Mouse (Mus musculus): ENCODE data around the gene Iqcn.

Gene Iqcn

DNA sequence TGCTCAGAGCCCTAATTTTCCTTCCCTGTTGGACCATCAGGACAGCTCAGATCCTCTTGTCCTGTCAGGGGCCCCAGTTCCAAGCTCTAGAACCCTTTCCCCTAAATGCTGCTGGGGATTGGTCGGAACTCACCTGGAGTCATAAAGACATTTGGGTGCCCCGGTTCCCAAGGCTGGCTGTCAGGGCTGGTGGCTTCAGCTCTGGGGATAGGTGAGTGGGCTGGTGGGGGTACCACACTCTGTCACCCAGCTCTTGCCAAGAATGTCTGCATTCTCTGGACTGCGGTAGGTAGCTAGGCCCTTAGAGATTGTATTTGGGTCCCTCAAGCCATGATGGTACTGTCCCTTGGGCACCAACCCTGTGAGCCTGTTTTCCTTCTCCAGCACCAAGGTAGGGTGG lies at the start of gene Iqcn:
Gene Iqcn, plus strand, starts transcription at position 171 of the 400 bp plus-strand sequence.
- no peak for DNase-seq (ENCODE audit: low read depth, low spot score)

DNA sequence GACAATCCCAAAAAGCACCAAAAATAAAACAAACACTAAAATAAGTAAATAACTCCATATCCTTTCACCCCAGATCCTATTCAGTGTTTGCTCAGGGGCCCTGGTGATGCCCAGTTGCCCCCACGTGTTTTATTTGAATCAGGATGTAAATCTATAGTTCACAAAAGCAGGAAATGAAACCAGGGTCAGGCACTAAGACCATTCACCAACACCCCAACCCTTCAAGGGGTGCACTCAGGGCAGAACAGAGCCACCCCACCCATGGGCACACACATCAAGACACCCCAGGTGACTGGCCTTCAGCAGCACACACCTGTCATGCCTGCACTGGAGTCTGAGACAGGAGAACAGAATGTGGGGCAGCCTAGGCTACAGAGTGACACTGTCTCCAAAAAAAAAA lies 49.1 kb upstream of the Iqcn start:
- DNase-seq (ENCODE audit: low read depth, low spot score): no peak

DNA sequence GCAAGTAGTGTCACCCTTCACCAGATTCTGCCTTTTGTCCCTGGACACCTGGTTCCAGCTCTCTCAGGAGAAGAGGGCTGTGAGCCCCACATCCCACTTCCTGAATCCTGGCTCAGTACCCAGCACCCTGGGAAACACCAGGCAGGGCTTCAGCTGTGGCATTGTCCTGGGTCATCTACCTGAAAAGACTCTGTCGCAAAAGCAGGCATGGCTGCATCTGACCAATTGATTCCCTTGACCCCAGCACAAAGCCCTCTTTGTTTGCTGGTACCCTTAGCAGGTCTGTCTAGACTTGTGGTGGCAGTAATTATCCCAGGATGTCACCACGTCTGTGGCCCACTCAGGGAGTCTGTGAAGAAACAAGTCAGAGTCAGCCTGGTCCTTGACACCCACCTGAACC lies 47.8 kb upstream of the Iqcn start:
- no peak for DNase-seq (ENCODE audit: low read depth, low spot score)

DNA sequence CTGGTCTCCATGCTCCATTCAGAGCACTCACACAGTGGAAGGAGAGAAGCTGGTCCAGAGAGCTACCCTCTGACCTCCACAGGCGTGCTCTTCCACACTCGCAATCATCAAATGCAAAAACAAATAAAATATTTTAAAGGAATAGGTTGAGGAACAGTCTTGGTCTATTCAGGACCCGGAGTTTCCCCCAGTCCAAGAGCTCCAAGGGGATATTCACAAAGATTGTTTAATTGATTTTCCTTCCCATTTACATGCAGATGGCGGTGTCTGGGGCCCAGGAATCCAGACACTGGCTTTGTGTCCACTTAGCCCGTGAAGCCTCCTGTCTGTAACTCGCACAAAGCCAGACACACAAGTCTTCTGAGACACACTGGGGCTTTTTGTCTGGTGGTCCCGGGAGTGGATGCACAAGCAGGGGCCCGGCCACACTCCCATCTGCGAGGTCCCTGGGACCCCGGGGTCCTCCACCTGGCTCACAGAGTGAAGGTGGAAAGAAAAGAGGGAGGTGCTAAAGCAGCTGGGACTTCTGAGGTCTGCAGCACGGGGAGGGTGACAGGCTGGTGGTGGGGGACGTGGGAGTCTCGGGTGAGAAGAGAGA lies 47.0 kb upstream of the Iqcn start:
- DNase-seq (ENCODE audit: low read depth, low spot score): no peak

DNA sequence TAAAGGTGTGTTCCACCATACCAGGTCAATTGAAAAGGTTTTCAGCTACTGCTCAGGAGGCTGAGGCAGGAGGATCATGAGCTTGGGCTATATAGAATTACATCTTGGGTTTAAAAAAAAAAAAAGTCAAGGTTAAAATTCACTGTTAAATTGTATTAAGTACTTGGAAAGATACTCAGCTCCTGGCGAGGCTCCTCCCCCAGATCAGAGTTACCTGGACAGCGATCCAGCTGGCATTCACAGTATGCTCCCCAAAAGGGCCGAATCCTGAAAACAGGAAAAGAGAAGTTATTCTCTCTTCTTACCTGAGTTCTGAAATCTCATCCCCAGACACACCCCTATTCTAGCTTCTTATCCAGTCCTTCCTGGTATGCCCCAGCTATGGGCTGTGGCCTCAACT lies 46.0 kb upstream of the Iqcn start:
- no peak for DNase-seq (ENCODE audit: low read depth, low spot score)

DNA sequence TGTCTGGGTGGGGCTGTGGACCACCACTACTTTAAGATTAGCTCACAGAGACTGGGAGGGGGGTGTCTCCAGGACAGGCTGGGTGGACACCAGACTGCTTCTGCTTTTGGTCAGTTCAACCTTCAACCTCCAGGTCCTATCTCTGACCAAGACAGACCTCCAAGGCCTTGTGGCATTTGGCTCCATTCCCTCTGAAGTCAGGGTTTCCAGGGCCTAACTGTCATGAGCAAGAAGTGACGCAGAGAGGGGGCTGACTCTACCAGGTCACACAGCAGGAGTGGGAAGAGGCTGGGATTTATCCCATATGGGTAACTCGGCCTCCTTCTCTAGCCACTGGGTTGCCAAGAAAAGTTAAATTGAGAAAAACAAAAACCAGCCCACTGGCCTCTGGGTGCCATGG lies 45.5 kb upstream of the Iqcn start:
- DNase-seq (ENCODE audit: low read depth, low spot score): no peak

DNA sequence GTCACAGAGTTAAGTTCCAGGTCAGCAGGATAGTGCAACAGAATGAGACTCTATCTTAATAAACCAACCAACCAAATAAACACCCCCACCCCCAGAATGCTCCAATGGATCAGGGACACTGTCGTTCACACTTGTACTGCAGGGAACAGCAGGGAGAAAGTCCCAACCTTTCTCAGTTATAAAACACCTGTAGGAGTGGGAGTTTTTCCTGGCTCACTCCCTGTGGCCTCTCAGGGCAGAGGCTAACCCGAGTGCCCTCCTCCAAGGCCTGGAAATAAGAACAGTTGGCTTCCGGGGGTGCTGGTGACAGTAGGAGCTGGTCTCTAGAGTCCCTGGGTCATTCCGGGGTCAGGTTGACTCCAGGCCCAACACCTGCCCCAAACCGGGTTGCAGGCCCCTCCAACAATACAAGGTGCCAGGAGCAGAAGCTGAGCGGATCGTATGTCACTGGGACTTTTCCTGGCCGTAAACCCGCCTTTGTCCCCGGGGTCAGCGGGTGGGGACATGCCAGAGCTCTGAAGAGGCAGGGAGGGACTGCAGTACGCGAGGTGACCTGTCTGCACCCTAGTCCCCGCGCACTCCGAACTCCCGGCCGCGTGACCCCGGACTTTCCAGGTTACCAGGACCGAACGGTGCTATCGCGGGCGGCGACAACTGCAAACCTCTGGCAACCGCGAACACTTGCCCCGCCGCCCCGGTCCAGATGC lies 44.2 kb upstream of the Iqcn start:
- DNase-seq (ENCODE audit: low read depth, low spot score): peak; percentile 34

DNA sequence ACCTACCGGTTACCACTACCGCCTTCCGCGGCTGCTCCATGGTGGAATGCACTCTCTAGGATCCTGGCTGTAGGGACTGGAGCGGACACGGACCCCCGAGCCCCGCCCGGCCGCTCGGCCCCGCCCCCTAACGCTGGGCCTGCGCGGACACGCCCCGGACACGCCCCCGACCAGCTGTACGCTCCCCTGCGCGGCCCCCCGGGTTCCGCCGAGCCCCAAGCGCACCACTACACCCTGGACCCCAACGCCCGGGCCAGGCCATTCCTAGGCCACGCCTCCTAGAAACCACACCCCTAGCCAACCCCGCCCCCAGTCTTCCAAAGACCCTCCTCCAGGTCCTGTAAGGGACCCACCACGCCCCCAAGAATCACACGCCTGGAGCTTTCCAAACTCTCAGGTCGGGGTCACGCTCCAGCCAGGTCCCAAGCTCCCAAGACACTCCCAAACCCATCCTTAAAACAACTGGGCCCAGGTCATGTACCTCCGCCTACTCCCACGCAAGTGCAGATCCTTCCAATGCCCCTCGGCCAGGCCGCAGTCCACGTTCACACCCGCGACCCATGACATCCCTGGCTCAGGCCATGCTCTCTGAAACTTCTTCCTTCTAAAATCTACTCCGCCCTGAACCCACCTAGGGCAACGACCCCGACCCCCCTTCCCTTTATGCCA lies 43.5 kb upstream of the Iqcn start:
- DNase-seq (ENCODE audit: low read depth, low spot score): peak; percentile 78

DNA sequence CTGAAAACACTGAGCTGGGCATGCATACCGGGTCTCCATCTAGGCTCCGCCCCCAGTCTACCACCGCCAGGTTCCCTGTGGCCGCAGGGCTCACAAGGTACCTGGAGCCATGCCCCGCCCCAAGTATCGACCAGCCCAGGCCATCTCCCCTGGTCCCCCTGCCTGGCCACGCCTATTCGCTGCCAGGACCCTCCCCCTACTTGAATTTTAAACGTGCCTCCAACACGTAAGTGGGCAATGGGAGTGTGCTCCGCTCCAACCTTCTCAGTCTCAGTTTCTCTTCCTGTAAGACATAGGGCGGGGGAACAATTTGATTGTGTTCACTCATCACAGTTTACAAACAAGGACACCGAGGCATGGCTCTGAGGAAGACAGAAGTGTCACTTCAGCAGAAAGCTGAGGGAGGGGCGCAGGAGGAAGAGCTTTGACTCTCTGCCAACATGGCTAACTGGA lies 43.0 kb upstream of the Iqcn start, which contains the start of gene Pgpep1:
Gene Pgpep1, minus strand, starts transcription at position 116 of the 453 bp plus-strand sequence.
- DNase-seq (ENCODE audit: low read depth, low spot score): no peak

DNA sequence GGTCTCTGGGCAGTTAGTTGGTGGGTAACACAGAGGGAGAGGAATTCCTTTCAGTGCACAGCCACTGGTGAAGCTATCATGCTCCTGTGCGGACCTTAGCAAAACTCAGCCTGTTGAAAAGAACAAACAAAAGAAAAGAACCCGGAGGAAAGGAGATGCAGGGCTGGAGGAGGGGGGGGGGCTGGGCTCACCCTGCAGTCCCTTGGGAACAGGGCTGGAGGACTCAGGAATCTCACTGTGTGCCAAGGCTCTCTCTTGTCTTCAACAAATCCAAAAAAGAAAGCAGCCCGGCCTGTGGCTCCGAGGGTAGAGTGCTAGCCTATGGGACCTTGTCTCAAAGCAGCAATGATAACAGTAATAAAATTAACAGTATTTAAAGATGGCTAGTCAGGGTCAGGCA lies 39.6 kb upstream of the Iqcn start:
- DNase-seq (ENCODE audit: low read depth, low spot score): no peak

DNA sequence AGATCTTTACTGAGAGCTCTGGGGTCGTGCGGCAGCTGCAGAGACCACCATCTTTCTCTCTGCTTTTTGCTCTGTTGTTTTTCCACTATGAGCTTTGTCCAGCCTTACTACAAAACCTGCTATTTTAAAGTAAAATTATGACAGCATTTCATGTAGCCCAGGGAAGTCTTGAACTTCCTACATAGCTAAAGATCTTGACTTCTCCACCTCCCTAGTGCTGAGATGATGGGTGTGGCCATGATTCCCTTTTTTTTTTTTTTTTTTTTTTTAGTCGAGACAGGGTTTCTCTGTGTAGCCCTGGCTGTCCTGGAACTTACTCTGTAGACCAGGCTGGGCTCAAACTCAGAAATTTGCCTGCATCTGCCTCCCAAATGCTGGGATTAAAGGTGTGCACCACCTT lies 38.6 kb upstream of the Iqcn start:
- DNase-seq (ENCODE audit: low read depth, low spot score): no peak

DNA sequence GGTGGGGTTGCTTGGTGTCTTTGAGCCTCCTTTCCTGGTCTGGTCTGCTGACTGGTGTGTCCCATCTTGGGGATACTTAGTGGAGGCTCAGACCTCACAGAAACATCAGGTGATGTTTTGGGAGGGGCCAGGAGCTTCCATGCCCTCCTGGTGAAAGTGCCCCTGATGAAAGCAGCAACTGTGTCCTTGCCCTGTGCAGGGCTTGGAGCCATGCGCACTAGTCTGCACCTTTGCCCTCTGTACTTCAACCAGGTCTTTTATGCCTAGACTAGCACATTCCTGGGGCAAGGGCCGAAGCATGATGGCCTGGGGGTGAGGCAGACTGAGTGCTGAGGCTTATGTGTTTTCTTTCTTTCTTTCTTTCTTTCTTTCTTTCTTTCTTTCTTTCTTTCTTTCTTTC lies 37.7 kb upstream of the Iqcn start:
- DNase-seq (ENCODE audit: low read depth, low spot score): no peak

DNA sequence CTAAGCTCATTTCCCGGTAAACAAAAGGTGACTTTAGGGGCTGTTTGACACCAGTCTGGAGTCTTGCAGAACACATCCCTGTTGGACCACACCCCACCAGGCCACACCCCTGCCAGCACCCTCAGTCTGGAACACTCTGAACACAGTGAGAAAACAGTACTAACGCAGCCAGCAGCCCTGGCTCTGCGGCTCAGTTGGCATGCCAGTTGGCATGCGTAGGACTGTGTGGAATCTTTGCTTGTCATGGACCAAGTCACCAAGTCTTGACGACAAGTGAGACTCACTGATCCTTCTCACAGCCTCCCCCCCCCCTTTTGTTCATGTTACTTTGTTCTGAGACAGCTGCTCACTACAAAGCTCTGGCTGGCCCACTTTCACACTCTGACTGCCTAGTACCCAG lies 36.2 kb upstream of the Iqcn start:
- DNase-seq (ENCODE audit: low read depth, low spot score): peak; percentile 71

DNA sequence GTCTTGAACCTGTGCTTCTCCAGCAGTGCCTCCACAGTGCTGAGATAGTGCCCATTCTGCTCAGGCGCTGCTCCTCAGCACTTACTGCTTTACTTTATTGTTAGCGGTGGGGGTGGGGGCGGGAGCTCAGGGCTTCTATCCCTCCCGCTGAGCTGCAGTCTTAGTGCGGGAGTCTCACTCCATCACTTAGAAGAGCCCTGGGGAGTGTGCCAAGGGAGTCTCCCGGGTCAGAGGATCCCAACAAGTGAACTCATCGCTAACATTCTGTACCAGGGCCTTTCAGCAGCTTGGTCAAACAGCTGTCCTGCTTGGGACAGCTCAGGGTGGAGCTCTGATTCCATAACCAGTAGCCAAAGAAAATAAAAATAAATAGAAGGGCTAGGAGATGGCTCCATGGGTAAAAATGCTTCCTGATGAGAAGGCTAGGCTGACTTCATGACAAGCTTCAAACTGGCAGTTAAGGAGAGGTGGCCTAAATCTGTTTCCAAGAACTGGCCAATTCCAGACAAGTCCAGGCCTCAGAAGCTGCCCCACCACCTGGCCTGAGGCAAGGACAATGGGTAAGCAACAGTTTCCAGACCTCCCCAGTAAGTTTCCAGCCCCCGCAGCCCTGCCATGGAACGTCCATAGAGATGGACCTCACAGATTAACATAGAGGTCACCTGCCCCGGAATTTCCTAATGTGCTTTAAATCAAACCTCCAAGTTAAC lies 31.5 kb upstream of the Iqcn start:
- peak; percentile 85 for DNase-seq (ENCODE audit: low read depth, low spot score)

DNA sequence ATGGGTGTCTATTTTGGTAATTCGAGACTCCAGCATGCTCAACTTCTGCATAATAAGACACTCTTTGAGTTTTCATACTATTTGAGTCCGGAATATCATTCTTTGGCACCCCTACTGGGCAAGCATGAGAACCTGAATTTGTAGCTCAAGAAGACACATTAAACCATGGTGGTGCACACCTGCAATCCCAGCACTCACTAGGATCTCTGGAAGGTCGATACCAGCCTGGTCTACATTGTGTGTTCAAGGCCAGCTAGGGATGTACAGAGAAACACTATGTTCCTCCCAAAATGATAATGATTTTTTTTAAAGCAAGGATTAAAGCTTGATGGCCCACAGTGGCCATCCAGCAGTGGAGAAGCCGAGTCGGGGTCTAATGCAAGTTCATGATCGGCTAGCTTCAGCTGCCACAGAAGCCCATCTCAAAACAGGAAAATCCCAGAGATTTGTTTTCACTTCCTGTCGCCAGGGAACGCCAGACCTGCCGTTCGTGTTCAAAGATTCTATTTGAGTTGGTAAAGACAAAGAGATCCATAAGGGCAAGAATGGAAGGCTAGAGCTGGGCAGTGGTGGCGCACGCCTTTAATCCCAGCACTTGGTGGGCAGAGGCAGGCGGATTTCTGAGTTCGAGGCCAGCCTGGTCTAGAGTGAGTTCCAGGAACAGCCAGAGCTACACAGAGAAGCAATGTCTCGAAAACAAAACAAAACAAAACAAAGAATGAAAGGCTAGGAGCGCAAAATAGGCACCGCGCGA lies 30.8 kb upstream of the Iqcn start:
- no peak for DNase-seq (ENCODE audit: low read depth, low spot score)

DNA sequence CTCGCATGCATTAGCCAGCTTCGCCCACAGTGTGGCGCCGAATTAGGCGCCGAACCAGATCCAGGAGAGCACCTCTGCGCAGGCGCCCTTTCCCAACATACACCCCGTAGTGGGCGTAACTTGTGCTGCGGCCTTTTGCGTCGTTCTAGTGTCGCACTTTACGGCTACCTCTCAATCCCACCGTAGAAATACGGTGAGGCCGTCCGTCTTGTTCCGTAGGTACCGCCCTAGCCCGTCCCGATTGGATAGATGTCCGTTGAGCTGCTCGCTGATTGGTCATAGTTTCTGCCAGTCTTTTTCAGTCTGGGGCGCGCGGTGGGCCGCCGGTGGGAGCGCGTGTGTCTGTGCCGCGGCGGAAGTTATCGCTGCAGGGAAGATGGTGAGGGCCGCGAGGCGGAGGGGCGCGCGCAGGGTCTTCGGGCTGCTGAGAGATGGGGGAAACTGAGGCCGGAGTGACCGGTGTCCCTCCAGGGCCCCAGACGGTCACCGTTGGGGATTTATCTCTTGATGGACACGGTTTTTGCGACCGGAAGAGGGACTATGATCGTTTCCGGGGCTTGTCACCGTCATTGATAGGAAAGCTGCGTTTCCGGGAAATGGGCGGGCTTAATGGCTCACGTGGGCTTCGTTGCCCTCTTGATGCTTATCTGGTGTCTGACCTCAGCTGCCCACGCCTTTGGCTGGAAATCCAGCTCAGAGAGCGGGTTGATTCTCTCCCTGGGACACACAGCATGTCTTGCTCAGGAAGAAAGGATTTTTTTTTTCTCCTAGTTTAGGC lies 30.0 kb upstream of the Iqcn start, which contains the start of gene Lsm4:
Gene Lsm4, plus strand, starts transcription at position 170 of the 778 bp plus-strand sequence.
- peak; percentile 100 for DNase-seq (ENCODE audit: low read depth, low spot score)

DNA sequence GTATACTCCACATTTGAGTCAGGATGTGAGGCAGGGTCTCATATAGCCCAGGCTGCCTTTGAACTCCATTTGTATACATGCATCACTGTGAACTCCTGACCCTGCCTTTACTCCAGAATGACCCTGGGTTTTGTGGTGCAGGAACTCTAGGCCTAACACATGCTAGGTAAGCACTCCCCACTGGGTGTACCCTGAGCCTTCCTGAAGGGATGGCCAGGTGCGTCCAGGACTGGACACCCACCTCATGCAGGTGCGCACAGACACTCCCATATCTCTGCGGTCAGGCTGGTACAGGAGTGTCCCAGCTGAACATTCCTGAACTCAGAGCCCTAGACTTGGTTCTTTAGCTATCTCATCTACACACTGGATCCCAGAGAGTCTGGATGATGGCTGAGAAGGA lies 29.1 kb upstream of the Iqcn start:
- DNase-seq (ENCODE audit: low read depth, low spot score): no peak

DNA sequence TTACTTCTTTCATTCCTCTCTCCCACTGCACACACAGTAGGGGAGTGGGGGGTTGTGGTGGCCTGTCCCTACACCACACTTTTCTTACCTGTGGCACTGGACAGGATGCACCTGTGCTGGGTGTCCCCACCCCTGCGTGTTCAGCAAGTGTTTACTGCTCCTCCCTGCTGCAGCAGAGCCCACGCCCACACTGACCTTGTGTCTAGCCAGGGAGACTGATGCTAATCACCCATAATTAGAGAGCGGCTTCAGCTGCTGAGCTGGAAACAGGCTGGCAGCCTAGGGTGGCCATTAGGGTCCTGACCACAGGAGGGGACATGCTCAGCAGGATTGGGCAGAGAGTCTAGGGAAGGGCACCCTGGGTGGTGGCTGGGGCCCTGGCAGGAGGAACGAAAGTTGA lies 28.5 kb upstream of the Iqcn start:
- DNase-seq (ENCODE audit: low read depth, low spot score): no peak

DNA sequence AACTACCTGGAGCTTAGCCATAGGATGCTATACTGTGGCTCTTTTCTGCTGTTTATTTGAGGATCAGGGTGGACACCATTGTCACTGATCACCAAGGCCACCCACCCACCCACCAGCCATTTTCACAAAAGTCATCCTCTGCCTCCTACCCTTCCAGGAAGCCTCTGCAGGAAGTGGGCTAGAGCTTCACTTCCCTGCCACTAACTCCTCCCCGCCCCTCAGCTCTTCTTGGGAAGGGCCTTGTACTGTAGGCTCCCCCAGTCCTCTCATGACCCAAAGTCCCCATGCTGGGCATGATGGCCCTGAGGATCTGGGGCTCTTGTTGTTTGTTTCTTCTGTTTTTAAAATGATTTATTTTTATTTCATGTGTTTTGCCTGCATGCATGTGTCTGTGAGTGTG lies 27.9 kb upstream of the Iqcn start:
- DNase-seq (ENCODE audit: low read depth, low spot score): no peak

DNA sequence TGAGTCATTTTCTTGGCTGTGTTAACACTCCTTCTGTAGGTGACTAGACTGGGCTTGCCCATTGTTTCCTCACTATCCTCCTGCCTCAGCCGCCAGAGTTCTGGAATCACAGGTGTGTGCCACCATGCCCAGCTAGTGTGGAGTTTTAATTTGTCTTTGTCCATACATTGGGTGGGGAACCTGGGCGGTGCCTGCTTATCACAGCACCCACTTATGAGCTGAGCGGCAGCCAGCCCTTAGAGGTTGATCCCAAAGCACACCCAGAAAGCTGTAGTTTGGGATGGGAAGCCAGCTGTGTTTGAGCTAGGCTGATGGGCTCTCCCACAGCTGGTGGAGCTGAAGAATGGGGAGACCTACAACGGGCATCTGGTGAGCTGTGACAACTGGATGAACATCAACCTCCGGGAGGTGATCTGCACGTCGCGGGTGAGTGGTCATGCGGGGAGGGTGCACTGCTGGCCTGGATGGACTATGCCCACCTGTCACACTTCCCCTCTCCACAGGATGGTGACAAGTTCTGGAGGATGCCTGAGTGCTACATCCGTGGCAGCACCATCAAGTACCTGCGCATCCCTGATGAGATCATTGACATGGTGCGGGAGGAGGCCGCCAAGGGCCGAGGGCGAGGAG lies 25.7 kb upstream of the Iqcn start:
- no peak for DNase-seq (ENCODE audit: low read depth, low spot score)
